Mouse (Mus musculus) gastrocnemius, adult 8-10 months (tissue): ENCODE results near the gene Trp53bp1. TPM values are rescaled to one million over a fixed set of nuclear protein-coding genes. Genes with fewer than 3 reads are reported as not detected.

Experiments used
- total RNA-seq, 4 experiments: library from RNA; stranded (reverse); gene quantifications; 2 replicates each; pipeline ENCODE4 v1.2.4; 2022

The Trp53bp1 gene
- total RNA-seq, 4 experiments from 2014 or later, result 16.4 to 33.0 (median 23.5) TPM

Other genes starting within 250 kb of the Trp53bp1 start
- gene Epb42, start 234.3 kb downstream of the Trp53bp1 start, total RNA-seq, result not detected
- under 1 TPM; 0.20 to 0.43 (median 0.34) TPM for gene Tgm5, start 185.6 kb downstream of the Trp53bp1 start, total RNA-seq
- not detected for gene Tgm7, start 161.6 kb downstream of the Trp53bp1 start, total RNA-seq
- gene Adal, start 131.0 kb downstream of the Trp53bp1 start, total RNA-seq, result 10 to 100 TPM; 13.4 to 18.9 (median 17.1) TPM
- gene Lcmt2, start 130.8 kb downstream of the Trp53bp1 start, total RNA-seq, result 1 to 10 TPM; 3.5 to 5.0 (median 4.0) TPM
- 10 to 100 TPM; 10.2 to 16.5 (median 11.7) TPM for gene Tubgcp4, start 100.8 kb downstream of the Trp53bp1 start, total RNA-seq
- 1 to 10 TPM; 3.8 to 4.9 (median 4.5) TPM for gene Zscan29, start 100.3 kb downstream of the Trp53bp1 start, total RNA-seq
- 10 to 100 TPM in 3 of 4 experiments, 1 to 10 TPM in 1; 7.9 to 12.2 (median 10.8) TPM for gene Map1a, start 18.2 kb upstream of the Trp53bp1 start, total RNA-seq
- 100 to 1,000 TPM in 2 of 4 experiments, 10 to 100 TPM in 2; 97.7 to 103 (median 99.7) TPM for gene Ppip5k1, start 84.0 kb upstream of the Trp53bp1 start, total RNA-seq
- gene Ckmt1, start 86.3 kb upstream of the Trp53bp1 start, total RNA-seq, result under 1 TPM in 1 of 4 experiments, not detected in 3; 0.48 TPM
- not detected for gene Strc, start 115.8 kb upstream of the Trp53bp1 start, total RNA-seq
- 10 to 100 TPM; 24.3 to 35.0 (median 30.9) TPM for gene Pdia3, start 142.4 kb upstream of the Trp53bp1 start, total RNA-seq
- 1 to 10 TPM; 1.4 to 3.1 (median 2.2) TPM for gene Catsper2, start 142.4 kb upstream of the Trp53bp1 start, total RNA-seq
- not detected for gene Ell3, start 172.9 kb upstream of the Trp53bp1 start, total RNA-seq
- gene Serf2, start 177.8 kb upstream of the Trp53bp1 start, total RNA-seq, result 100 to 1,000 TPM; 236 to 312 (median 279) TPM
- gene Hypk, start 181.9 kb upstream of the Trp53bp1 start, total RNA-seq, result 10 to 100 TPM; 11.3 to 27.6 (median 16.6) TPM
- gene Serinc4, start 185.4 kb upstream of the Trp53bp1 start, total RNA-seq, result not detected
- 10 to 100 TPM; 18.7 to 27.0 (median 23.0) TPM for gene Mfap1b, start 202.7 kb upstream of the Trp53bp1 start, total RNA-seq
- 10 to 100 TPM; 15.1 to 21.0 (median 16.4) TPM for gene Mfap1a, start 235.3 kb upstream of the Trp53bp1 start, total RNA-seq
- 1 to 10 TPM; 1.2 to 1.9 (median 1.7) TPM for gene Wdr76, start 235.3 kb upstream of the Trp53bp1 start, total RNA-seq